Comparison of ENCODE assay signal across 7 mouse cellular contexts in the genomic region with DNA sequence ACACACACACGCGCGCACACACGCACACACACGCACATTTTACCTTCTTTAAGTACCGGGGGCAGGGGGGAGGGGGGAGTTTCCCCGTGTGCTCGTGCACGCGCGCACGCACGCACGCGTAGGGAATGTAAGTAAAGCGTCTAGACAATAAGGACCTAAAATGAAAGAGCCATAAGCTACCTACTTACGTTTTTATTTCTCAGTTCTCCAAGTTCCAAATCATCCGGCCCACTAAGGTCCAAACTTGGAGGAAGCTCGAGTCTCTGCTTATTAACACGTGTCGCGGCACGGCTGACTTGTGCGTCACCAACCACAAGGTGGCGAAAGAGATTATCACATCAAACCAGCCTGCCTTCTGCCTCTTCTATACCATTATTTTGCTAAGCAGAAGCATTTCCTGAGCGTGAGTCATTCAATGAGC. TPM values are rescaled to one million over a fixed set of nuclear protein-coding genes. Genes with fewer than 3 reads are reported as not detected.
DNase-seq lines count a peak whose midpoint lies in the region; ATAC-seq and TF ChIP-seq lines count a peak whose summit lies in the region.

No protein-coding gene starts in this region.

- TF ChIP-seq CTCF in intestine, postnatal 0 days (IDR thresholded peaks at IDR 0.05; ENCODE audit: low read depth), result peak; percentile 83
- TF ChIP-seq CTCF in small intestine, adult 2 months (IDR thresholded peaks at IDR 0.05; ENCODE audit: extremely low read depth, insufficient read length, insufficient replicate concordance, low read depth, low read length), result peak; percentile 67; the same call in 1 of the 2 replicates

- WGBS in intestine, postnatal 0 days, result 21% methylated on average over 26 of the region's 26 CpGs
- WGBS in midbrain, embryonic 11.5 days, result 17% methylated on average over 25 of the region's 26 CpGs
- 10% methylated on average over 26 of the region's 26 CpGs for WGBS in small intestine, adult 2 months

- no peak overlapping the region for H3K9ac ChIP-seq in intestine, postnatal 0 days (ENCODE audit: low read depth, low read length)
- peak overlapping the region; percentile 51 for H3K9ac ChIP-seq in midbrain, embryonic 11.5 days (ENCODE audit: low read length)

- no peak for TF ChIP-seq POLR2A in small intestine, adult 2 months (IDR thresholded peaks at IDR 0.05; ENCODE audit: low read depth, low read length)

- H3K9me3 ChIP-seq in intestine, postnatal 0 days (ENCODE audit: control insufficient read depth), result no peaks in the 10 kb centered on the region
- H3K9me3 ChIP-seq in midbrain, embryonic 11.5 days (ENCODE audit: control insufficient read depth, low read length), result no peaks in the 10 kb centered on the region

- intact Hi-C loops in left cerebral cortex, postnatal 4 days (cut with DNase I), result loop anchor here (10.0 kb wide), 1 partner anchor 222 kb away; no protein-coding TSS in a partner anchor

- peak overlapping the region; percentile 40 for H3K4me3 ChIP-seq in intestine, postnatal 0 days (ENCODE audit: low read depth, low read length)
- H3K4me3 ChIP-seq in midbrain, embryonic 11.5 days (ENCODE audit: low read depth, low read length), result peak overlapping the region; percentile 37
- H3K4me3 ChIP-seq in small intestine, adult 2 months (ENCODE audit: low read depth, low read length), result peak overlapping the region; percentile 70

- H3K27me3 ChIP-seq in intestine, postnatal 0 days (replicated peaks; ENCODE audit: control insufficient read depth, insufficient read depth, low read length), result no peaks in the 10 kb centered on the region
- no peaks in the 10 kb centered on the region for H3K27me3 ChIP-seq in midbrain, embryonic 11.5 days (ENCODE audit: control insufficient read depth, insufficient read depth, low read length)
- H3K27me3 ChIP-seq in small intestine, adult 2 months (ENCODE audit: control insufficient read depth, insufficient read depth, low read length), result no peaks in the 10 kb centered on the region

- DNase-seq in adrenal gland, adult 18-20 months (ENCODE audit: low spot score in 2 of 2), result peak; percentile 46 to 52
- peak; percentile 83 for DNase-seq in embryo, embryonic 11 days
- peak; percentile 61 for DNase-seq in left cerebral cortex, postnatal 4 days
- peak; percentile 94 for DNase-seq in midbrain, embryonic 11.5 days (ENCODE audit: low spot score, missing footprints)

- H3K36me3 ChIP-seq in intestine, postnatal 0 days (ENCODE audit: control insufficient read depth, insufficient read depth), result no peaks in the 10 kb centered on the region
- no peaks in the 10 kb centered on the region for H3K36me3 ChIP-seq in midbrain, embryonic 11.5 days (ENCODE audit: control insufficient read depth, insufficient read depth, low read length)
- H3K36me3 ChIP-seq in small intestine, adult 2 months (ENCODE audit: control insufficient read depth, insufficient read depth, low read length), result no peaks in the 10 kb centered on the region

- H3K27ac ChIP-seq in intestine, postnatal 0 days (ENCODE audit: low read depth, low read length), result no peak overlapping the region
- no peak overlapping the region for H3K27ac ChIP-seq in midbrain, embryonic 11.5 days (ENCODE audit: low read depth, low read length)
- no peak overlapping the region for H3K27ac ChIP-seq in small intestine, adult 2 months (ENCODE audit: insufficient read depth, low read depth, low read length)

- ATAC-seq in granulocyte monocyte progenitor cell, adult 5-6 weeks (replicated peaks; ENCODE audit: poor library complexity, severe bottlenecking), result peak; percentile 86
- peak; percentile 65 for ATAC-seq in intestine, postnatal 0 days
- ATAC-seq in midbrain, embryonic 11.5 days (ENCODE audit: low FRiP score), result peak; percentile 70

- H3K4me2 ChIP-seq in intestine, postnatal 0 days (replicated peaks; ENCODE audit: low read depth), result peak overlapping the region; percentile 71
- H3K4me2 ChIP-seq in midbrain, embryonic 11.5 days, result peak overlapping the region; percentile 53

- H3K4me1 ChIP-seq in intestine, postnatal 0 days (replicated peaks; ENCODE audit: control insufficient read depth, insufficient read depth, low read length), result no peaks in the 10 kb centered on the region
- H3K4me1 ChIP-seq in midbrain, embryonic 11.5 days (ENCODE audit: control insufficient read depth, insufficient read depth, low read length), result no peaks in the 10 kb centered on the region
- H3K4me1 ChIP-seq in small intestine, adult 2 months (ENCODE audit: control insufficient read depth, insufficient read depth, insufficient read length, low read length), result no peaks in the 10 kb centered on the region

RNA-seq across cellular contexts. Expression of gene Usp27x, which starts 47.1 kb away (rescaled TPM):
- total RNA-seq in adrenal gland, adult 18-20 months (2021), result 10 to 100 TPM; 18.1 to 23.5 TPM
- 0.30 and 1.2 TPM in 2 replicates for total RNA-seq in granulocyte monocyte progenitor cell, adult 5-6 weeks (2014; fragmentation: Nextera tagmentation)
- total RNA-seq in granulocyte monocyte progenitor cell, adult 5-6 weeks (2017), result 0.56 and 0.67 TPM in 2 replicates
- polyA plus RNA-seq in intestine, postnatal 0 days (2015; fragmentation: Nextera tagmentation; extraction: Ambion mirVana), result 0.20 and 0.34 TPM in 2 replicates
- 10 to 100 TPM; 15.7 to 16.1 TPM for total RNA-seq in left cerebral cortex, postnatal 4 days (2021)
- 0.46 and 0.55 TPM in 2 replicates for polyA plus RNA-seq in midbrain, embryonic 11.5 days (2014; fragmentation: Nextera tagmentation; extraction: Ambion mirVana)
- polyA plus RNA-seq in small intestine, adult 2 months (2012; rRNA removed), result 0.28 and 0.41 TPM in 2 replicates

Comparison
In these comparisons a context has a peak if more than half of its experiments do, and no peak if none do; other contexts are left out.
1. RNA of gene Usp27x, which starts 47.1 kb away (total RNA-seq): 18.1 to 23.5 TPM in adrenal gland, adult 18-20 months and 15.7 to 16.1 TPM in left cerebral cortex, postnatal 4 days; 0.30 to 1.2 TPM in granulocyte monocyte progenitor cell, adult 5-6 weeks; every median in the first group is over 4 times any median in the second.
2. Peak in every context shown above with its lines, with median percentiles within 50 percentile points of each other: DNase-seq, ATAC-seq and H3K4me3 ChIP-seq.